Mouse (Mus musculus): ENCODE measurements around the gene Tcap. TPM values are rescaled to one million over a fixed set of nuclear protein-coding genes. Genes with fewer than 3 reads are reported as not detected.

The Tcap gene
- polyA plus RNA-seq, 1 experiment from 2014 or later = 1.3 TPM

GRCm38 (mm10) chr11:98409341-98409822 lies 25.8 kb downstream of the Tcap start:
- H3K9me3 ChIP-seq (ENCODE audit: control insufficient read depth, low read length) = no peaks in the 10 kb centered on the region
- peaks cover 32% of the 10 kb centered on the region for H3K4me1 ChIP-seq (ENCODE audit: control insufficient read depth, insufficient read depth, low read length)
- peak overlapping the region; percentile 36 for H3K4me2 ChIP-seq (replicated peaks; ENCODE audit: low read depth, low read length)
- no peaks in the 10 kb centered on the region for H3K27me3 ChIP-seq (ENCODE audit: control insufficient read depth, insufficient read depth, low read length)
- peak; percentile 58 for ATAC-seq (ENCODE audit: low FRiP score, low TSS enrichment)
- peak overlapping the region; percentile 34; the same call in 1 of the 2 replicates for H3K9ac ChIP-seq (ENCODE audit: low read depth, low read length)
- peak overlapping the region; percentile 14 for H3K4me3 ChIP-seq (ENCODE audit: low read length)
- 3% methylated on average over 8 of the region's 10 CpGs for WGBS
- H3K27ac ChIP-seq (ENCODE audit: low read depth, low read length) = peak overlapping the region; percentile 80
- no peaks in the 10 kb centered on the region for H3K36me3 ChIP-seq (ENCODE audit: control insufficient read depth, insufficient read depth, low read length)

- H3K36me3 ChIP-seq (ENCODE audit: control insufficient read depth, insufficient read depth, low read length) = no peaks in the 10 kb centered on the region
- H3K4me1 ChIP-seq (ENCODE audit: control insufficient read depth, insufficient read depth, low read length) = peaks cover 34% of the 10 kb centered on the region
- no peaks in the 10 kb centered on the region for H3K27me3 ChIP-seq (ENCODE audit: control insufficient read depth, insufficient read depth, low read length)
- H3K4me2 ChIP-seq (replicated peaks; ENCODE audit: low read depth, low read length) = peak within 1 kb of the TSS; percentile 59
- H3K4me3 ChIP-seq (ENCODE audit: low read length) = peak within 1 kb of the TSS; percentile 98
- peak; percentile 82 for ATAC-seq (ENCODE audit: low FRiP score, low TSS enrichment)
- WGBS = under 1% methylated on average over 49 of the region's 49 CpGs
- peak within 1 kb of the TSS; percentile 98 for H3K27ac ChIP-seq (ENCODE audit: low read depth, low read length)
- peak within 1 kb of the TSS; percentile 97 for H3K9ac ChIP-seq (ENCODE audit: low read depth, low read length)
- no peaks in the 10 kb centered on the region for H3K9me3 ChIP-seq (ENCODE audit: control insufficient read depth, low read length)
Measured at GRCm38 (mm10) chr11:98412273-98412796, 28.7 kb downstream of the Tcap start, which contains the start of gene Erbb2. Gene Erbb2 (plus strand): TSS chr11:98412470.

- peak overlapping the region; percentile 98 for H3K27ac ChIP-seq (ENCODE audit: low read depth, low read length)
- no peaks in the 10 kb centered on the region for H3K27me3 ChIP-seq (ENCODE audit: control insufficient read depth, insufficient read depth, low read length)
- WGBS = under 1% methylated on average over 40 of the region's 40 CpGs
- peak overlapping the region; percentile 98 for H3K4me3 ChIP-seq (ENCODE audit: low read length)
- peaks cover 35% of the 10 kb centered on the region for H3K4me1 ChIP-seq (ENCODE audit: control insufficient read depth, insufficient read depth, low read length)
- peak overlapping the region; percentile 97 for H3K9ac ChIP-seq (ENCODE audit: low read depth, low read length)
- H3K36me3 ChIP-seq (ENCODE audit: control insufficient read depth, insufficient read depth, low read length) = no peaks in the 10 kb centered on the region
- H3K4me2 ChIP-seq (replicated peaks; ENCODE audit: low read depth, low read length) = peak overlapping the region; percentile 59
- H3K9me3 ChIP-seq (ENCODE audit: control insufficient read depth, low read length) = no peaks in the 10 kb centered on the region
- ATAC-seq (ENCODE audit: low FRiP score, low TSS enrichment) = peak; percentile 21
Measured at GRCm38 (mm10) chr11:98412797-98413301, 29.2 kb downstream of the Tcap start.

GRCm38 (mm10) chr11:98413731-98414130 lies 30.1 kb downstream of the Tcap start:
- Histone ChIP-seq H3K9ac (ENCODE audit: low read depth, low read length) (peak overlapping the region; percentile 97; the same call in 1 of the 2 replicates), H3K4me1 (ENCODE audit: control insufficient read depth, insufficient read depth, low read length) (peaks cover 33% of the 10 kb centered on the region), H3K9me3 (ENCODE audit: control insufficient read depth, low read length) (no peaks in the 10 kb centered on the region), H3K4me2 (replicated peaks; ENCODE audit: low read depth, low read length) (peak overlapping the region; percentile 59), H3K27ac (ENCODE audit: low read depth, low read length) (0 out of 2 replicates have a peak overlapping the region, but pooled peaks have one; percentile 98), H3K36me3 (ENCODE audit: control insufficient read depth, insufficient read depth, low read length) (no peaks in the 10 kb centered on the region), H3K4me3 (ENCODE audit: low read length) (peak overlapping the region; percentile 98), H3K27me3 (ENCODE audit: control insufficient read depth, insufficient read depth, low read length) (no peaks in the 10 kb centered on the region)
- ATAC-seq (ENCODE audit: low FRiP score, low TSS enrichment) = no peak
- 11% methylated on average over 7 of the region's 7 CpGs for WGBS

GRCm38 (mm10) chr11:98414162-98414561 lies 30.6 kb downstream of the Tcap start:
- no peaks in the 10 kb centered on the region for H3K27me3 ChIP-seq (ENCODE audit: control insufficient read depth, insufficient read depth, low read length)
- H3K9ac ChIP-seq (ENCODE audit: low read depth, low read length) = 0 out of 2 replicates have a peak overlapping the region, but pooled peaks have one; percentile 97
- peak overlapping the region; percentile 59 for H3K4me2 ChIP-seq (replicated peaks; ENCODE audit: low read depth, low read length)
- peaks cover 29% of the 10 kb centered on the region for H3K4me1 ChIP-seq (ENCODE audit: control insufficient read depth, insufficient read depth, low read length)
- no peak for ATAC-seq (ENCODE audit: low FRiP score, low TSS enrichment)
- no peaks in the 10 kb centered on the region for H3K9me3 ChIP-seq (ENCODE audit: control insufficient read depth, low read length)
- H3K27ac ChIP-seq (ENCODE audit: low read depth, low read length) = no peak overlapping the region
- no peaks in the 10 kb centered on the region; the same call in 1 of the 2 replicates for H3K36me3 ChIP-seq (ENCODE audit: control insufficient read depth, insufficient read depth, low read length)
- 21% methylated on average over 2 of the region's 2 CpGs for WGBS
- H3K4me3 ChIP-seq (ENCODE audit: low read length) = peak overlapping the region; percentile 98

GRCm38 (mm10) chr11:98417074-98417473 lies 33.5 kb downstream of the Tcap start:
- no peak overlapping the region for H3K9ac ChIP-seq (ENCODE audit: low read depth, low read length)
- H3K4me1 ChIP-seq (ENCODE audit: control insufficient read depth, insufficient read depth, low read length) = peaks cover 14% of the 10 kb centered on the region

GRCm38 (mm10) chr11:98418273-98418672 lies 34.7 kb downstream of the Tcap start:
- Histone ChIP-seq H3K36me3 (ENCODE audit: control insufficient read depth, insufficient read depth, low read length) (peaks cover 34% of the 10 kb centered on the region), H3K4me3 (ENCODE audit: low read length) (no peak overlapping the region), H3K9me3 (ENCODE audit: control insufficient read depth, low read length) (no peaks in the 10 kb centered on the region), H3K4me1 (ENCODE audit: control insufficient read depth, insufficient read depth, low read length) (peaks cover 14% of the 10 kb centered on the region), H3K9ac (ENCODE audit: low read depth, low read length) (no peak overlapping the region), H3K27me3 (ENCODE audit: control insufficient read depth, insufficient read depth, low read length) (no peaks in the 10 kb centered on the region), H3K27ac (ENCODE audit: low read depth, low read length) (no peak overlapping the region), H3K4me2 (replicated peaks; ENCODE audit: low read depth, low read length) (no peak overlapping the region)
- no peak for ATAC-seq (ENCODE audit: low FRiP score, low TSS enrichment)
- WGBS = 78% methylated on average over 5 of the region's 6 CpGs

More at GRCm38 (mm10) chr11:98417074-98417473, 33.5 kb downstream of the Tcap start:
- Histone ChIP-seq H3K36me3 (ENCODE audit: control insufficient read depth, insufficient read depth, low read length) (peaks cover 24% of the 10 kb centered on the region), H3K27me3 (ENCODE audit: control insufficient read depth, insufficient read depth, low read length) (no peaks in the 10 kb centered on the region), H3K27ac (ENCODE audit: low read depth, low read length) (no peak overlapping the region), H3K4me3 (ENCODE audit: low read length) (no peak overlapping the region), H3K4me2 (replicated peaks; ENCODE audit: low read depth, low read length) (no peak overlapping the region), H3K9me3 (ENCODE audit: control insufficient read depth, low read length) (no peaks in the 10 kb centered on the region)
- 90% methylated on average over 1 of the region's 1 CpGs for WGBS
- ATAC-seq (ENCODE audit: low FRiP score, low TSS enrichment) = no peak

- H3K9me3 ChIP-seq (ENCODE audit: control insufficient read depth, low read length) = no peaks in the 10 kb centered on the region
- H3K27ac ChIP-seq (ENCODE audit: low read depth, low read length) = no peak overlapping the region
- H3K4me2 ChIP-seq (replicated peaks; ENCODE audit: low read depth, low read length) = no peak overlapping the region
- 84% methylated on average over 10 of the region's 10 CpGs for WGBS
- H3K27me3 ChIP-seq (ENCODE audit: control insufficient read depth, insufficient read depth, low read length) = no peaks in the 10 kb centered on the region
- no peak for ATAC-seq (ENCODE audit: low FRiP score, low TSS enrichment)
- H3K9ac ChIP-seq (ENCODE audit: low read depth, low read length) = peak overlapping the region; percentile 23; the same call in 1 of the 2 replicates
- peaks cover 8% of the 10 kb centered on the region for H3K4me1 ChIP-seq (ENCODE audit: control insufficient read depth, insufficient read depth, low read length)
- no peak overlapping the region for H3K4me3 ChIP-seq (ENCODE audit: low read length)
- H3K36me3 ChIP-seq (ENCODE audit: control insufficient read depth, insufficient read depth, low read length) = peaks cover 39% of the 10 kb centered on the region
Measured at GRCm38 (mm10) chr11:98418939-98419547, 35.4 kb downstream of the Tcap start.

GRCm38 (mm10) chr11:98426592-98426991 lies 43.0 kb downstream of the Tcap start:
- peaks cover 84% of the 10 kb centered on the region for H3K36me3 ChIP-seq (ENCODE audit: control insufficient read depth, insufficient read depth, low read length)
- no peaks in the 10 kb centered on the region for H3K9me3 ChIP-seq (ENCODE audit: control insufficient read depth, low read length)
- H3K27me3 ChIP-seq (ENCODE audit: control insufficient read depth, insufficient read depth, low read length) = no peaks in the 10 kb centered on the region
- H3K9ac ChIP-seq (ENCODE audit: low read depth, low read length) = no peak overlapping the region
- H3K4me2 ChIP-seq (replicated peaks; ENCODE audit: low read depth, low read length) = no peak overlapping the region
- 93% methylated on average over 7 of the region's 7 CpGs for WGBS
- no peak overlapping the region for H3K27ac ChIP-seq (ENCODE audit: low read depth, low read length)
- H3K4me1 ChIP-seq (ENCODE audit: control insufficient read depth, insufficient read depth, low read length) = no peaks in the 10 kb centered on the region
- H3K4me3 ChIP-seq (ENCODE audit: low read length) = no peak overlapping the region
- no peak for ATAC-seq (ENCODE audit: low FRiP score, low TSS enrichment)

Measured in kidney, embryonic 14.5 days (tissue).